Mouse (Mus musculus) right cerebral cortex, postnatal 36 days (tissue): ENCODE data around the gene Sh3gl3.

Experiments
- DNase-seq, 2 experiments: peaks; one replicate each; pipeline ENCODE4 v3.0.0; 2022; ENCODE audit warnings: low spot score in 2 of 2, mixed read lengths in 1 of 2

The Sh3gl3 gene

GRCm38 (mm10) chr7:82293441-82293840 lies 119.8 kb downstream of the Sh3gl3 start:
- DNase-seq, result no peak

- DNase-seq, result no peak
Observed at GRCm38 (mm10) chr7:82294083-82294482, 120.4 kb downstream of the Sh3gl3 start.

GRCm38 (mm10) chr7:82294611-82295010 lies 121.0 kb downstream of the Sh3gl3 start:
- DNase-seq, result no peak

GRCm38 (mm10) chr7:82308398-82308797 lies 134.8 kb downstream of the Sh3gl3 start:
- no peak for DNase-seq

GRCm38 (mm10) chr7:82318515-82318914 lies 144.9 kb downstream of the Sh3gl3 start:
- no peak for DNase-seq

GRCm38 (mm10) chr7:82326616-82327015 lies 153.0 kb downstream of the Sh3gl3 start:
- DNase-seq, result no peak

- DNase-seq, result no peak
Observed at GRCm38 (mm10) chr7:82327201-82327600, 153.6 kb downstream of the Sh3gl3 start.

- DNase-seq, result no peak
Observed at GRCm38 (mm10) chr7:82327881-82328280, 154.2 kb downstream of the Sh3gl3 start.

- no peak for DNase-seq
Observed at GRCm38 (mm10) chr7:82329831-82330230, 156.2 kb downstream of the Sh3gl3 start.

GRCm38 (mm10) chr7:82330860-82331259 lies 157.2 kb downstream of the Sh3gl3 start:
- no peak for DNase-seq

- DNase-seq, result no peak
Observed at GRCm38 (mm10) chr7:82334000-82334399, 160.4 kb downstream of the Sh3gl3 start.

GRCm38 (mm10) chr7:82335211-82336121 lies 161.8 kb downstream of the Sh3gl3 start, which contains the start of gene Adamtsl3:
Adamtsl3 (plus strand) TSS chr7:82335694.
- DNase-seq, result no peak

- no peak for DNase-seq
Observed at GRCm38 (mm10) chr7:82336132-82336531, 162.5 kb downstream of the Sh3gl3 start.

- DNase-seq, result no peak
Observed at GRCm38 (mm10) chr7:82338121-82338520, 164.5 kb downstream of the Sh3gl3 start.

- DNase-seq, result no peak
Observed at GRCm38 (mm10) chr7:82338532-82338931, 164.9 kb downstream of the Sh3gl3 start.

- DNase-seq, result no peak
Observed at GRCm38 (mm10) chr7:82339214-82339613, 165.6 kb downstream of the Sh3gl3 start.

GRCm38 (mm10) chr7:82341476-82341875 lies 167.8 kb downstream of the Sh3gl3 start:
- DNase-seq, result no peak

- DNase-seq, result no peak
Observed at GRCm38 (mm10) chr7:82346706-82347105, 173.1 kb downstream of the Sh3gl3 start.

GRCm38 (mm10) chr7:82349796-82350195 lies 176.2 kb downstream of the Sh3gl3 start:
- no peak for DNase-seq

- no peak for DNase-seq
Observed at GRCm38 (mm10) chr7:82350421-82350820, 176.8 kb downstream of the Sh3gl3 start.
